In the genomic region with DNA sequence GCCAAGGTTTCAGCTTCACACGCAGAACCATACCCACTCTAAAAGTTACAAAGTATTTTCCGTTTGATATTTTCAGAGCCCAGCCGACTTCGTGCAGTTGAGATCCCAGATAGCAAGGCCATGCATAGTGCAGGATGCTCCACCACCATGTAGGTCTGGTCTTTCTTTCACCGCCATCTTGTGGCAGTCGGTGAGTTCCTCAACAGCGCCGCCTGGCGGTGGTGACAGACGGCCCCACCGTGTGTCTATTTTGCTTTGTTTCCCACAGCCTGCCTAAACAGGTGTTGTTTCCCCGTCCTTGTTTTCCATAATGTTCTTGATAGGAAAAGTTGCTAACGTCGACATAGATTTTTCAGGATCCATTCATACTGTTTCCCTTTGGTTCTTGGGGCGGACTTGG, we compare ENCODE assay signal across 25 mouse cellular contexts.
DNase-seq lines count a peak whose midpoint lies in the region; ATAC-seq and TF ChIP-seq lines count a peak whose summit lies in the region.
"Had no signal": no experiment of that assay in that cellular context is flagged by ENCODE, and none has a peak within 500 bp of the region (broad histone marks: within the 10 kb centered on the region; RNA-seq: fewer than 3 reads in every experiment).

No protein-coding gene starts in this region.

- no peaks in the 10 kb centered on the region for H3K36me3 ChIP-seq in hindbrain, postnatal 0 days (ENCODE audit: insufficient read depth, low read length)
- no peaks in the 10 kb centered on the region for H3K36me3 ChIP-seq in hindbrain, embryonic 12.5 days
- H3K36me3 ChIP-seq in liver, adult 2 months (ENCODE audit: control insufficient read depth, insufficient read depth, low read length) = no peaks in the 10 kb centered on the region
- H3K36me3 ChIP-seq in liver, postnatal 0 days (replicated peaks; ENCODE audit: insufficient read depth, low read length) = no peaks in the 10 kb centered on the region
- H3K36me3 ChIP-seq in ES-Bruce4 (ENCODE audit: control insufficient read depth, insufficient read depth, low read length, poor library complexity, severe bottlenecking) = no peaks in the 10 kb centered on the region
- H3K36me3 ChIP-seq: hindbrain, embryonic 10.5 days; intestine, embryonic 15.5 days had no signal

- no peak for TF ChIP-seq POLR2A in liver, adult 2 months (IDR thresholded peaks at IDR 0.05; ENCODE audit: extremely low read depth, insufficient read depth, low read length)
- TF ChIP-seq POLR2A in ES-Bruce4 (IDR thresholded peaks at IDR 0.05; ENCODE audit: insufficient read depth, low read length) = no peak
- no peak for TF ChIP-seq POLR2A in brain, embryonic 14.5 days (IDR thresholded peaks at IDR 0.05; ENCODE audit: borderline replicate concordance, extremely low read depth, insufficient read depth, insufficient read length, poor library complexity, severe bottlenecking)

- H3K27ac ChIP-seq in hindbrain, postnatal 0 days = no peak overlapping the region
- H3K27ac ChIP-seq in hindbrain, embryonic 12.5 days = no peak overlapping the region
- H3K27ac ChIP-seq in liver, adult 2 months (replicated peaks; ENCODE audit: insufficient read depth, low read depth, low read length) = no peak overlapping the region
- H3K27ac ChIP-seq in liver, postnatal 0 days (ENCODE audit: low read depth) = no peak overlapping the region
- no peak overlapping the region for H3K27ac ChIP-seq in ES-Bruce4 (ENCODE audit: insufficient read depth, low read length)
- H3K27ac ChIP-seq: hindbrain, embryonic 10.5 days; intestine, embryonic 15.5 days; macrophage had no signal

- no peak for TF ChIP-seq EP300 in liver, postnatal 0 days (IDR thresholded peaks at IDR 0.05; ENCODE audit: low read depth)
- no peak for TF ChIP-seq EP300 in ES-Bruce4 (IDR thresholded peaks at IDR 0.05; ENCODE audit: insufficient read depth, low read depth, low read length)

- H3K27me3 ChIP-seq in hindbrain, postnatal 0 days (ENCODE audit: insufficient read depth, low read length) = no peaks in the 10 kb centered on the region
- no peaks in the 10 kb centered on the region for H3K27me3 ChIP-seq in hindbrain, embryonic 12.5 days
- H3K27me3 ChIP-seq in liver, adult 2 months (ENCODE audit: control insufficient read depth, insufficient read depth, low read length) = no peaks in the 10 kb centered on the region
- H3K27me3 ChIP-seq in liver, postnatal 0 days (ENCODE audit: insufficient read depth, low read length) = no peaks in the 10 kb centered on the region
- H3K27me3 ChIP-seq in ES-Bruce4 (ENCODE audit: control insufficient read depth, insufficient read depth, low read length, poor library complexity, severe bottlenecking) = no peaks in the 10 kb centered on the region
- H3K27me3 ChIP-seq: intestine, embryonic 15.5 days had no signal

- no peak overlapping the region for H3K4me3 ChIP-seq in hindbrain, postnatal 0 days (ENCODE audit: low read length)
- no peak overlapping the region for H3K4me3 ChIP-seq in hindbrain, embryonic 12.5 days
- H3K4me3 ChIP-seq in liver, adult 2 months (ENCODE audit: insufficient read depth, low read depth, low read length) = no peak overlapping the region
- H3K4me3 ChIP-seq in liver, postnatal 0 days (ENCODE audit: low read depth, low read length) = no peak overlapping the region
- no peak overlapping the region for H3K4me3 ChIP-seq in ES-Bruce4 (ENCODE audit: low read depth, low read length)
- H3K4me3 ChIP-seq: erythroblast, embryonic 14.5 days; hindbrain, embryonic 10.5 days; intestine, embryonic 15.5 days had no signal

- no peaks in the 10 kb centered on the region for H3K9me3 ChIP-seq in hindbrain, postnatal 0 days (ENCODE audit: low read length)
- H3K9me3 ChIP-seq in hindbrain, embryonic 12.5 days (replicated peaks) = no peaks in the 10 kb centered on the region
- no peaks in the 10 kb centered on the region; the same call in 1 of the 2 replicates for H3K9me3 ChIP-seq in liver, postnatal 0 days (ENCODE audit: low read length)
- no peaks in the 10 kb centered on the region for H3K9me3 ChIP-seq in ES-Bruce4 (replicated peaks; ENCODE audit: control insufficient read depth, insufficient read depth, low read length, poor library complexity, severe bottlenecking)
- H3K9me3 ChIP-seq: intestine, embryonic 15.5 days had no signal

- no peak for ATAC-seq in hindbrain, postnatal 0 days
- ATAC-seq in hindbrain, embryonic 12.5 days (ENCODE audit: low FRiP score) = no peak
- no peak for ATAC-seq in liver, postnatal 0 days
- no peak for ATAC-seq in megakaryocyte progenitor cell, adult 5-6 weeks (replicated peaks; ENCODE audit: poor library complexity)
- ATAC-seq: activated CD4-positive, CD25-positive, alpha-beta regulatory T cell, adult 4 months; CD4-positive, CD25-positive, alpha-beta regulatory T cell, adult 4 months; hindbrain, embryonic 16.5 days; intestine, embryonic 15.5 days; lung, postnatal 0 days had no signal

- no peak overlapping the region for H3K4me2 ChIP-seq in hindbrain, postnatal 0 days (ENCODE audit: low read depth, low read length)
- H3K4me2 ChIP-seq in hindbrain, embryonic 12.5 days (replicated peaks) = no peak overlapping the region
- no peak overlapping the region for H3K4me2 ChIP-seq in liver, postnatal 0 days (ENCODE audit: low read depth, low read length)
- H3K4me2 ChIP-seq: intestine, embryonic 15.5 days; liver, embryonic 11.5 days had no signal

- TF ChIP-seq CTCF in hindbrain, postnatal 0 days (IDR thresholded peaks at IDR 0.05; ENCODE audit: low read depth) = peak; percentile 40; the same call in 1 of the 2 replicates
- TF ChIP-seq CTCF in liver, adult 2 months (IDR thresholded peaks at IDR 0.05; ENCODE audit: low read depth, low read length) = 0 out of 2 replicates have a peak, but pooled peaks have one; percentile 1
- TF ChIP-seq CTCF in liver, postnatal 0 days (IDR thresholded peaks at IDR 0.05; ENCODE audit: low read depth) = no peak
- peak; percentile 51 for TF ChIP-seq CTCF in ES-Bruce4 (IDR thresholded peaks at IDR 0.05; ENCODE audit: low read depth, low read length)
- TF ChIP-seq CTCF in brain, embryonic 14.5 days (IDR thresholded peaks at IDR 0.05; ENCODE audit: borderline replicate concordance, extremely low read depth, insufficient read depth, insufficient read length) = peak; percentile 24; the same call in 1 of the 2 replicates

- no peak for DNase-seq in hindbrain, postnatal 0 days (ENCODE audit: low spot score)
- DNase-seq in liver, adult 2 months (ENCODE audit: extremely low read depth, low read depth, low spot score) = no peak
- DNase-seq in liver, postnatal 0 days = no peak
- peak; percentile 55 for DNase-seq in brain, embryonic 14.5 days (ENCODE audit: low read depth)
- DNase-seq in urinary bladder, postnatal 25 days (ENCODE audit: low spot score) = no peak
- DNase-seq: adrenal gland, adult 2 months; cerebellum, adult 8-10 months; gastrocnemius, postnatal 10 days; heart, postnatal 14 days; kidney, adult 2 months; lung, adult 18-20 months; midbrain, embryonic 14.5 days; thymus, postnatal 14 days had no signal

- 85% methylated on average over 15 of the region's 15 CpGs for WGBS in hindbrain, postnatal 0 days
- 81% methylated on average over 15 of the region's 15 CpGs for WGBS in hindbrain, embryonic 12.5 days
- WGBS in liver, adult 2 months = 79% methylated on average over 15 of the region's 15 CpGs
- WGBS in liver, postnatal 0 days (ENCODE audit: insufficient replicate concordance) = 70% methylated on average over 15 of the region's 15 CpGs

- no peaks in the 10 kb centered on the region for H3K79me2 ChIP-seq in liver, adult 2 months (ENCODE audit: control insufficient read depth, insufficient read depth, low read length)

- H3K9ac ChIP-seq in hindbrain, postnatal 0 days (replicated peaks; ENCODE audit: low read length) = no peak overlapping the region
- H3K9ac ChIP-seq in hindbrain, embryonic 12.5 days = no peak overlapping the region
- no peak overlapping the region for H3K9ac ChIP-seq in liver, adult 2 months (ENCODE audit: low read depth, low read length)
- H3K9ac ChIP-seq in liver, postnatal 0 days (replicated peaks) = no peak overlapping the region
- H3K9ac ChIP-seq in ES-Bruce4 (ENCODE audit: low read depth, poor library complexity, severe bottlenecking) = no peak overlapping the region
- H3K9ac ChIP-seq: intestine, embryonic 15.5 days had no signal

- H3K4me1 ChIP-seq in hindbrain, postnatal 0 days (ENCODE audit: insufficient read depth, low read length) = no peaks in the 10 kb centered on the region
- H3K4me1 ChIP-seq in hindbrain, embryonic 12.5 days = no peaks in the 10 kb centered on the region; the same call in 1 of the 2 replicates
- no peaks in the 10 kb centered on the region for H3K4me1 ChIP-seq in liver, adult 2 months (ENCODE audit: control insufficient read depth, insufficient read depth, low read length)
- no peaks in the 10 kb centered on the region for H3K4me1 ChIP-seq in liver, postnatal 0 days (ENCODE audit: insufficient read depth)
- H3K4me1 ChIP-seq in ES-Bruce4 (ENCODE audit: control insufficient read depth, insufficient read depth, low read length) = no peaks in the 10 kb centered on the region
- H3K4me1 ChIP-seq: hindbrain, embryonic 10.5 days; intestine, embryonic 15.5 days had no signal
